Mouse (Mus musculus) B cell, adult (primary cell): ENCODE measurements around the gene Vmn1r37. TPM values are rescaled to one million over a fixed set of nuclear protein-coding genes. Genes with fewer than 3 reads are reported as not detected.

Source experiments
- total RNA-seq: library from RNA; stranded (reverse); gene quantifications from 4 replicates; pipeline ENCODE4 v1.2.4, GENCODE M21; 2023; ENCODE audit not compliant: inconsistent age

The Vmn1r37 gene
- total RNA-seq: not detected in 4 replicates

GRCm38 (mm10) chr6:66729082-66729481 is at the start of gene Vmn1r37:
Gene Vmn1r37, plus strand, starts transcription at chr6:66729382.

DNA sequence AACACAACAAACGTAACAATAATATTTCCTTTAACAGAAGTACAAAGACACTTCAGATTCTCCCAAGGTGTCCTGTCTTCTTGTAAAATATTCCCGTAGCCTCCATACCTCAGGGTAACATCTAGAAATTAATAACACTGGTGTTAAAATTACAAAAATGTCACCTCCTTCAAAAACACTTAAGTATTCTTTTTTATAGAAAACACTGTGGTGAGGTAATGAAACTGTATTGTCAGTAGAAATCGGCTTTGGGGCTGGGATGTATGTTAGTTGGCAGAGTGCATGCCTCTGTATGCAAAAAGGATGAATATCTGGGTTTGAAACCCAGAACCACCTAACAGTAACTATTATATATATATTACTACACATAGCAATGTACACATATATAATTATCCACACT is 43.4 kb upstream of the Vmn1r37 start, which contains the start of gene Vmn1r35:
TSS of gene Vmn1r35 (minus strand) at position 101 of the 400 bp plus-strand sequence.

GRCm38 (mm10) chr6:66719068-66719467 is 10.1 kb upstream of the Vmn1r37 start, which contains the start of gene Vmn1r36:
Gene Vmn1r36, minus strand, starts transcription at chr6:66719168.

DNA sequence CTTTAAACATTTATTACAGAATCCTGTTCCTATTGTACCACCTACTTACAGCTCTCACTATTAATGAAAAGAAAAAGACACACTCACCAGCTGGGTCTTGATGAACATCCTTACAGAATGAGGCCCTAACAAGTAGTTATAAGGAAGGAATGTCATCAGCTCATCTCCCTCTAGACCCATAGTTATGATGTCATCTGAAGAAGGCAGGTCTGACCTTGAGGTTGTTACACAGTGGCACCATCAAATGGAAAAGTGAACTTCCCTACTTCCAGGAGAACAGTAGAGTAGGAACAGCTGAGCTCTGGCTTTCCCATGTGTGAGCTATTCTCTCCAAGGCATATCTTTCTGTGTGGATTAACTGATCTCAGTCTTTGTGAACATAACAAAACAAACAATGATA is 53.3 kb downstream of the Vmn1r37 start, which contains the start of gene Vmn1r38:
TSS of gene Vmn1r38 (minus strand) at position 101 of the 400 bp plus-strand sequence.

Other genes starting within 250 kb of the Vmn1r37 start
- 14.0 to 19.8 TPM (median 19.0 TPM) in 4 replicates for gene Mad2l1, start 194.0 kb upstream of the Vmn1r37 start, total RNA-seq
- not detected in 4 replicates for gene Vmn1r32, start 169.3 kb upstream of the Vmn1r37 start, total RNA-seq
- not detected in 4 replicates for gene Vmn1r33, start 111.1 kb upstream of the Vmn1r37 start, total RNA-seq
- not detected in 4 replicates for gene Vmn1r34, start 85.5 kb upstream of the Vmn1r37 start, total RNA-seq
- gene Vmn1r35, start 43.5 kb upstream of the Vmn1r37 start, total RNA-seq: not detected in 4 replicates
- gene Vmn1r36, start 10.2 kb upstream of the Vmn1r37 start, total RNA-seq: not detected in 4 replicates
- not detected in 4 replicates for gene Vmn1r38, start 53.2 kb downstream of the Vmn1r37 start, total RNA-seq
- gene Vmn1r39, start 81.2 kb downstream of the Vmn1r37 start, total RNA-seq: not detected in 4 replicates
- 7.5 to 10.9 TPM (median 9.1 TPM) in 4 replicates for gene Gng12, start 167.0 kb downstream of the Vmn1r37 start, total RNA-seq